Mouse (Mus musculus) fibroblast of lung, adult 2 months (primary cell): Measurements from ENCODE around the gene Robo4.

ENCODE experiments used
- DNase-seq: peaks from one replicate; pipeline ENCODE4 v3.0.0-alpha.2; 2011; ENCODE audit warnings: low read depth

Robo4 gene

GRCm38 (mm10) chr9:37454991-37455390 lies 53.3 kb downstream of the Robo4 start:
- DNase-seq, result no peak

- no peak for DNase-seq
These were observed 54.2 kb downstream of the Robo4 start for GRCm38 (mm10) chr9:37455868-37456267.

GRCm38 (mm10) chr9:37456481-37456910 lies 54.8 kb downstream of the Robo4 start:
- DNase-seq, result no peak

GRCm38 (mm10) chr9:37457151-37457550 lies 55.5 kb downstream of the Robo4 start:
- no peak for DNase-seq

- no peak for DNase-seq
These were observed 58.0 kb downstream of the Robo4 start for GRCm38 (mm10) chr9:37459665-37460042.

GRCm38 (mm10) chr9:37460043-37460960 lies 58.6 kb downstream of the Robo4 start:
- no peak for DNase-seq

GRCm38 (mm10) chr9:37460961-37461340 lies 59.3 kb downstream of the Robo4 start:
- no peak for DNase-seq

- DNase-seq, result no peak
These were observed 59.9 kb downstream of the Robo4 start for GRCm38 (mm10) chr9:37461571-37461970.

GRCm38 (mm10) chr9:37462764-37463163 lies 61.1 kb downstream of the Robo4 start:
- DNase-seq, result peak; percentile 9
